Mouse (Mus musculus): ENCODE results near the gene Tekt4. TPM values are rescaled to one million over a fixed set of nuclear protein-coding genes. Genes with fewer than 3 reads are reported as not detected.

The Tekt4 gene
- polyA plus RNA-seq, 1 experiment, result not detected

DNA sequence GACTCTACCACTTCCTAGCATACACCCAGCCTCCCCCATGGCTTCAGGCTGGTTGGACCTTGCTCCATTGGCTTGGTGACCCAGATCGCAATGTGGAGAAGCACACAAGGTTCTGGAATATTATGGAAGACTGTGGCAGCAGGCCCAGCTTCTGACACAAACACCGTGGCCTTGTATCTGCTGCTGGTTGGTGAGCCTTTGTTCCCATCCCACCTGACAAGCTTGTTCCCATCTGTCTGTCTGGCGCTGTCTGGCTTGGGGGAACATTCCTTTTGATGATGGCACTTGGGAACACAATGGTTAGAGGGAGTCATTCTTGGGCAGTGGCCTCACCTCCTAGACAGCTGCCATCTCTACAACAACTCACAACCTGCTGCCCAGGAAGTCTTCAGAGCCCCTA lies 33.4 kb upstream of the Tekt4 start:
- TF ChIP-seq SRF (IDR thresholded peaks at IDR 0.05; ENCODE audit: control insufficient read depth, insufficient read length, low read depth) (no peak), TCF12 (IDR thresholded peaks at IDR 0.05; ENCODE audit: insufficient read depth, poor library complexity, severe bottlenecking) (no peak), USF1 (IDR thresholded peaks at IDR 0.05; ENCODE audit: low read depth) (no peak), MYOD1 (IDR thresholded peaks at IDR 0.05; ENCODE audit: control insufficient read depth in 1 of 3, insufficient read length in 2 of 3, low read depth in 2 of 3) (no peak), REST (IDR thresholded peaks at IDR 0.05; ENCODE audit: insufficient read depth, insufficient read length) (no peak), MAX (IDR thresholded peaks at IDR 0.05; ENCODE audit: low read depth) (no peak)
- Histone ChIP-seq H3K36me3 (ENCODE audit: control insufficient read depth, insufficient read depth) (no peaks in the 10 kb centered on the region), H3K4me2 (ENCODE audit: low read depth) (no peak overlapping the region), H3ac (ENCODE audit: control insufficient read depth, insufficient read length) (no peak overlapping the region), H3K4me3 (no peak overlapping the region), H3K27me3 (ENCODE audit: control insufficient read depth, insufficient read depth, insufficient read length) (peaks cover 40% of the 10 kb centered on the region), H3K79me2 (ENCODE audit: control insufficient read depth, insufficient read depth) (no peaks in the 10 kb centered on the region)

DNA sequence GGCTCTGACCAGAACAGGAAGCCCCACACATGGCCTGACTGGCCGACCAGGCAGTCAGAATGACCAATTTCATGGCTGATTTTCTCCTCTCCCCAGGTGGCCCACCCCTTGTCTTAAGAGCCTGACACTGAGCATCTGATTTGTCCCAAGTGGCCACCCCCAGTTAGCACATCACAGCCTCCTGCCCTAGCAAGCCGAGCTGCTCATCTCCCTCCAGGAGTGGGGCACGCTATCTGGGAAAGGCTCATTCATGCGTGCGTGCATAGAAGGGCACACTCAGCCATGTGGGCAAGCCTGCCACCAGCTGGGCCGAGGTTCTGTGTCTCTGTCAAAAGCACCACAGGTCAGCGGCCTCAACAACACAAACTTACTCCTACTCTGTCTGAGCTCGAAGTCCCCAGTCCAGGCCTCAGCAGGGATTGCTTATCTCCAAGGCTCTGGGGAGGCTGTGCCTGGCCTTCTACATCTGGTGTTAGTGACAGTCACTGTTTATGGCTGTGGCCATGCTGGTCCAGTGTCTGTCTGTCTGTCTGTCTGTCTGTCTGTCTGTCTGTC lies 29.8 kb upstream of the Tekt4 start:
- Histone ChIP-seq H3ac (ENCODE audit: control insufficient read depth, insufficient read length) (no peak overlapping the region), H3K36me3 (ENCODE audit: control insufficient read depth, insufficient read depth) (no peaks in the 10 kb centered on the region), H3K79me2 (ENCODE audit: control insufficient read depth, insufficient read depth) (no peaks in the 10 kb centered on the region), H3K4me2 (ENCODE audit: low read depth) (no peak overlapping the region), H3K4me3 (no peak overlapping the region), H3K27me3 (ENCODE audit: control insufficient read depth, insufficient read depth, insufficient read length) (peaks cover 54% of the 10 kb centered on the region)
- no peak for TF ChIP-seq TCF3 (IDR thresholded peaks at IDR 0.05; ENCODE audit: insufficient read length, low read depth)

DNA sequence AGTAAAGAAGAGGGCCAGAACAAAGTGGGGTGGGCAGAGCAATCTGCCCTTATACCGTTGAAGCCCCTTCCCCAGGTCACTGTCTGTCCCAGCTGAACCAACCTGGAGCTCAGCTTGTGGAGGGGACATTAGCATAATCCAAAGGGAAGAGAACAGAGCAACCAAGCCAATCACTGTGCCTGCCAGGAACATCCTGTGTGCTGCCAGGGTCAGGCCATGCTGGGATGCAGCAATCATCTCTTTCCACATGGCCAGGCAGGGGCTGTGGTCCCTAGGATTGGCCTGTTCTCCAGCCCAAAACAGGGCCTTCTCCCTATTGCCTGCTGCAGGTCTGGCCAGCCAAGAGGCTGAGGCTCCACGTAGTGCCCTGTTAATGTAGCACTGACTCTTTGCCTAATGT lies 28.4 kb upstream of the Tekt4 start:
- Histone ChIP-seq H3K27me3 (ENCODE audit: control insufficient read depth, insufficient read depth, insufficient read length) (peaks cover 56% of the 10 kb centered on the region), H3K36me3 (ENCODE audit: control insufficient read depth, insufficient read depth) (no peaks in the 10 kb centered on the region), H3K4me3 (no peak overlapping the region), H3K4me2 (ENCODE audit: low read depth) (no peak overlapping the region), H3ac (ENCODE audit: control insufficient read depth, insufficient read length) (no peak overlapping the region), H3K79me2 (ENCODE audit: control insufficient read depth, insufficient read depth) (no peaks in the 10 kb centered on the region)
- no peak for TF ChIP-seq E2F4 (IDR thresholded peaks at IDR 0.05; ENCODE audit: insufficient read depth)
- no peak for TF ChIP-seq REST (IDR thresholded peaks at IDR 0.05; ENCODE audit: insufficient read depth, insufficient read length)
- no peak for TF ChIP-seq USF1 (IDR thresholded peaks at IDR 0.05; ENCODE audit: low read depth)
- TF ChIP-seq MYOG (IDR thresholded peaks at IDR 0.05; ENCODE audit: control insufficient read depth in 1 of 3, insufficient read depth in 1 of 3, insufficient read length in 2 of 3, low read depth in 2 of 3), result no peak
- TF ChIP-seq SRF (IDR thresholded peaks at IDR 0.05; ENCODE audit: control insufficient read depth, insufficient read length, low read depth), result no peak
- no peak for TF ChIP-seq POLR2AphosphoS2 (IDR thresholded peaks at IDR 0.05; ENCODE audit: insufficient read length, low read depth)
- TF ChIP-seq CEBPB (IDR thresholded peaks at IDR 0.05; ENCODE audit: insufficient read depth, poor library complexity, severe bottlenecking), result no peak
- no peak for TF ChIP-seq POLR2A (IDR thresholded peaks at IDR 0.05; ENCODE audit: insufficient read length, low read depth)
- TF ChIP-seq TCF12 (IDR thresholded peaks at IDR 0.05; ENCODE audit: insufficient read depth, poor library complexity, severe bottlenecking), result no peak
- no peak for TF ChIP-seq TCF3 (IDR thresholded peaks at IDR 0.05; ENCODE audit: insufficient read length, low read depth)

DNA sequence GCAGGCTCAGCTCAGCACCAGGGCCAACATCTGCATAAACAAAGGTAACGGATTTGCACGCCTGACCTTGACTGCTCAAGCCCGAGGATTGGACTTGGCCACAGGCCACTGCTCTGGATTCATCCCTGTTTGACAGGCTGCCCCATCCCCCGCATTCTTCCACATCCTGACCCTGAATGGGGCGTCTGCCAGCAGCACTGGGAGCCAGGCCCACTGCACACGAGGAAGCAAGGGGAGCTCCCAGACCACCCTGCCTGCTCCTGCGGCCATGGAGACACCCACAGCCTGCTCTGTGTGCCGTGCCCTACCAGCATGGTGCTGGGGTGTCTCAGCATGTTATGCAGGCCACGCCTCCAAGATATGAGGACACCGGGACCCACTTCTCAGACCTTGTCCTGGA lies 27.0 kb upstream of the Tekt4 start:
- Histone ChIP-seq H3K4me2 (ENCODE audit: low read depth) (no peak overlapping the region), H3K4me3 (no peak overlapping the region), H3ac (ENCODE audit: control insufficient read depth, insufficient read length) (no peak overlapping the region), H3K79me2 (ENCODE audit: control insufficient read depth, insufficient read depth) (no peaks in the 10 kb centered on the region), H3K27me3 (ENCODE audit: control insufficient read depth, insufficient read depth, insufficient read length) (peaks cover 61% of the 10 kb centered on the region), H3K36me3 (ENCODE audit: control insufficient read depth, insufficient read depth) (no peaks in the 10 kb centered on the region)
- no peak for TF ChIP-seq E2F4 (IDR thresholded peaks at IDR 0.05; ENCODE audit: insufficient read depth)

DNA sequence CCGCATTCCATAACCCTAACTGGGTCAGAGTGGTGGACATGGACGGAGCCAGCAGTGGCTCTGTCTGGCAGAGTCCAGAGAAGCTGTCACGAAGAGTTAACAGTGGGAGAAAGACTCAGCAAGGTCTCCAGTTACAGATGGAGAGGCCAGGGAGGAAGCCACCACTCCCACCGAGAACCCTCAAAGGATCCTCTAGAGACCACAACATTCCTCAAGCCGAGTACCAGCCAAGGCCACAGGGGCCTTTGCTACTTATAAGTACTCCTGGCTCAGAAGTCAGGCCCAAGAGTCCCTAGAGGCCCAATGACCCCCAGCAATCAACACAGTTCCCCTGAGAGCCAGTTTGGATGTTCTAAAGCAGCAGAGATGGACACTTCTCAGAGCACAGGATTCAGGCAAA lies 25.2 kb upstream of the Tekt4 start:
- no peak overlapping the region for H3ac ChIP-seq (ENCODE audit: control insufficient read depth, insufficient read length)
- peaks cover 61% of the 10 kb centered on the region for H3K27me3 ChIP-seq (ENCODE audit: control insufficient read depth, insufficient read depth, insufficient read length)
- no peak overlapping the region for H3K4me3 ChIP-seq
- H3K36me3 ChIP-seq (ENCODE audit: control insufficient read depth, insufficient read depth), result no peaks in the 10 kb centered on the region
- peak overlapping the region; percentile 40 for H3K4me2 ChIP-seq (ENCODE audit: low read depth)
- H3K79me2 ChIP-seq (ENCODE audit: control insufficient read depth, insufficient read depth), result no peaks in the 10 kb centered on the region
- TF ChIP-seq SRF (IDR thresholded peaks at IDR 0.05; ENCODE audit: control insufficient read depth, insufficient read length, low read depth) (no peak), MAX (IDR thresholded peaks at IDR 0.05; ENCODE audit: low read depth) (no peak), USF1 (IDR thresholded peaks at IDR 0.05; ENCODE audit: low read depth) (no peak), TCF12 (IDR thresholded peaks at IDR 0.05; ENCODE audit: insufficient read depth, poor library complexity, severe bottlenecking) (no peak), MYOG (IDR thresholded peaks at IDR 0.05; ENCODE audit: control insufficient read depth in 1 of 3, insufficient read depth in 1 of 3, insufficient read length in 2 of 3, low read depth in 2 of 3) (no peak), POLR2A (IDR thresholded peaks at IDR 0.05; ENCODE audit: insufficient read length, low read depth) (no peak), TCF3 (IDR thresholded peaks at IDR 0.05; ENCODE audit: insufficient read length, low read depth) (no peak), E2F4 (IDR thresholded peaks at IDR 0.05; ENCODE audit: insufficient read depth) (no peak), POLR2AphosphoS2 (IDR thresholded peaks at IDR 0.05; ENCODE audit: insufficient read length, low read depth) (no peak)

DNA sequence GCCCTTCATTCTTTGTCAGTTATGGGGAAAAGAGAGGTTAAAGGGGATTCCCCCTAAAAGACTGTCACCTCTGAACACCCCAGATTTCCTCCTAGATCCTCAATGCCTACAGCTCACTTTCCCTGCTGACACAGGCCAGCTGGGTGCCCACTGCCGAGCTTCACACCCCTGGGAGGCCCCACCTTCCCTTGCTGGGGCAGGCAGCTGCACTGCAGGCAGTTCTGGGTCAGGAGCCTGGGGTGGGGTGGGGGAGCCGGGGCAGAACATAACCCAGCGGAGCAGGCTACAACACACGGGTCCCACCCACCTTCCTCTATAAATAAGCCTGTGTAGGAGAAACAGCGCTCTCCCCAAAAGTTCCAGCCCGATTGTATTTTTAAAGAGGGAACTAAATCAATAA lies 24.5 kb upstream of the Tekt4 start:
- peak overlapping the region; percentile 48 for H3K4me2 ChIP-seq (ENCODE audit: low read depth)
- TF ChIP-seq SRF (IDR thresholded peaks at IDR 0.05; ENCODE audit: control insufficient read depth, insufficient read length, low read depth) (no peak), MYOG (IDR thresholded peaks at IDR 0.05; ENCODE audit: control insufficient read depth in 1 of 3, insufficient read depth in 1 of 3, insufficient read length in 2 of 3, low read depth in 2 of 3) (peak in 1 of 3 experiments; percentile 65), E2F4 (IDR thresholded peaks at IDR 0.05; ENCODE audit: insufficient read depth) (no peak), REST (IDR thresholded peaks at IDR 0.05; ENCODE audit: insufficient read depth, insufficient read length) (no peak), TCF12 (IDR thresholded peaks at IDR 0.05; ENCODE audit: insufficient read depth, poor library complexity, severe bottlenecking) (no peak), POLR2AphosphoS2 (IDR thresholded peaks at IDR 0.05; ENCODE audit: insufficient read length, low read depth) (no peak), POLR2A (IDR thresholded peaks at IDR 0.05; ENCODE audit: insufficient read length, low read depth) (no peak), TCF3 (IDR thresholded peaks at IDR 0.05; ENCODE audit: insufficient read length, low read depth) (no peak), CEBPB (IDR thresholded peaks at IDR 0.05; ENCODE audit: insufficient read depth, poor library complexity, severe bottlenecking) (no peak), USF1 (IDR thresholded peaks at IDR 0.05; ENCODE audit: low read depth) (no peak), MYOD1 (IDR thresholded peaks at IDR 0.05; ENCODE audit: control insufficient read depth in 1 of 3, insufficient read length in 2 of 3, low read depth in 2 of 3) (peak in 1 of 3 experiments; percentile 75), MAX (IDR thresholded peaks at IDR 0.05; ENCODE audit: low read depth) (no peak)
- no peak overlapping the region for H3ac ChIP-seq (ENCODE audit: control insufficient read depth, insufficient read length)
- no peaks in the 10 kb centered on the region for H3K36me3 ChIP-seq (ENCODE audit: control insufficient read depth, insufficient read depth)
- H3K4me3 ChIP-seq, result no peak overlapping the region
- H3K27me3 ChIP-seq (ENCODE audit: control insufficient read depth, insufficient read depth, insufficient read length), result peaks cover 66% of the 10 kb centered on the region
- no peaks in the 10 kb centered on the region for H3K79me2 ChIP-seq (ENCODE audit: control insufficient read depth, insufficient read depth)

Measured in myocyte (in vitro differentiated cells).